Mouse (Mus musculus): ENCODE measurements around the gene Trappc11.
"Not testable (repeated sequence)": the region's sequence is repeated elsewhere in the genome, so short reads cannot be mapped to it uniquely, and the experiment has no call there.

Trappc11 gene

GRCm38 (mm10) chr8:47482354-47483071 is 50.8 kb downstream of the Trappc11 start:
- DNase-seq: peak; percentile 31

- no peak for DNase-seq
Observed at GRCm38 (mm10) chr8:47480039-47480438, 53.2 kb downstream of the Trappc11 start.

- DNase-seq: peak; percentile 21
Observed at GRCm38 (mm10) chr8:47461650-47462049, 71.6 kb downstream of the Trappc11 start.

GRCm38 (mm10) chr8:47459216-47459749 is 74.0 kb downstream of the Trappc11 start:
- DNase-seq: no peak

- DNase-seq: no peak
Observed at GRCm38 (mm10) chr8:47458591-47458990, 74.7 kb downstream of the Trappc11 start.

GRCm38 (mm10) chr8:47449211-47449610 is 84.1 kb downstream of the Trappc11 start:
- not testable (repeated sequence) for DNase-seq

GRCm38 (mm10) chr8:47446312-47447046 is 86.8 kb downstream of the Trappc11 start, which contains the start of gene Stox2:
Gene Stox2, minus strand, starts transcription at chr8:47446362.
- DNase-seq: no peak
